Mouse (Mus musculus): Measurements from ENCODE around the gene Polr2i.

The Polr2i gene

DNA sequence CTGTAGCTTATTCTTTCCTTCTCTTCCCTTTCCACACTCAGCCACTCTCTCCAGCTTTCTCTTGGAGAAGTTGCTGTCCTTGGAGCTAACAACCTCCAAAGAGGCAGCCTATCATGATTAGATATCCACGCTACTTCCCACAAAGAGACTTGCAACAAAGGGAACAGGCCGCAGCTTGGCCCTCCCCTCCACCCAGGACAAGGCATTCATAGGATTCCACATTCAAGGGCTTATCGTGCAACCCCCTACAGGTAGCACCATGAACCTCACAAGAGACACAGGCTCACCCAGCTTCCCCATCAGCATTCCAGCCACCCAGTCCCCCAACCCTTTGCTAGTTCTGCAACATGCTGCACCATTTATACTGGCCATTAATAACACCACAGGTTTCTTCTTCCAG is 35.0 kb downstream of the Polr2i start:
- no peak for DNase-seq

DNA sequence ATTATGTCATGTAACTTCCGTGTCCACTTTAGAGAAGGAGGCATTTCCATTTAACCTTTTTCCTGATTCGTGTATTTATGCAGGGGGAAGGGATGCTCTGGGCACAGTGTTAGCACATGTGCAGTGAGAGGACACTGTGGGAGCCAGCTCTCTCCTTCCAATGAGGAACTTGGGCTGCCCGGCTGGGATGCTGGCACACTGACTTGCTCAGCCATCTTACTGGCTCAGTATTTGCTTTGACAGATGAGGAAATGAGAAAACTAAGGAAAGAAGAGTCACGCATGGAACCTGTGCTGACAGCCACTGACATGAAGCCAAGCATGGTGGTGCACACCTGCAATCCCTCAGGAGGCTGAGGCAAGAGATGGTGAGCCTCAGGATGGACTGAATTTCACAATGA is 37.9 kb downstream of the Polr2i start:
- DNase-seq: no peak

- DNase-seq: no peak
These were observed 42.6 kb downstream of the Polr2i start for GRCm38 (mm10) chr7:30274383-30274782.

GRCm38 (mm10) chr7:30278911-30279310 is 47.2 kb downstream of the Polr2i start:
- no peak for DNase-seq

- no peak for DNase-seq
These were observed 47.8 kb downstream of the Polr2i start for GRCm38 (mm10) chr7:30279536-30279935.

DNA sequence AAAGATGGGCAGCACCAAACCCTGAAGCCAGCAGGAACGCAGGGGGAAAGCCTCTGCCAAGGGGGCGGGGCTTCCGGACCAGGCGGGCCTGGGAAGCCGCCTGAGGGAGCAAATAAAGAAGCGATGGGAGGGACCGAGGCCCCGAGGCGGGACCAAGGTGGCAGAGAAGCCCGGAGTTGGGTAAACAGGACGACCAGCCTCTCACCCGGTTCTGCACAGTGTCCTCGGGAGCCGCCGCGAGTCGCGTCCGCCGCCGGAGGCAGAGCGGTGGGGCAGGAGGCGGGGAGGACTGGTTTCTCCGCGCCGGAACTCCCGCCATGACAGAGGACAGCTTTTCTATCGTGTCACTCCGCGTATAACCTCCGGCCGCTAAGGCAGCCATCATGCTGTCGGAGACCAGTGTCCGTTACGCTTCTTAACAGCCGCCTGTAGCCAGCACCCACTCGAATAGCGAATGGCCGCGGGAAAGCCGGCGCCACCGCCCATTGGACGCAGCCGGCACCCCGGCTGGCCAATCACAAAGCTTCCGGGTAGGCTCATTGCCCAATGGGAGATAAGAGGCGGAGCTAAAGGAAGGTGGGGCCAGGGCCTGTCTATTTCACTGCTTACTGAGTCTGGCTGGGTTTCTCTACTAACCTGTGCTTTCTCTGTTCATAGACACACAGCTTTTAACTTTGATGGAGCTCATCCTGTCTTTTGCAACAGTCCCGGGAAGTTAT is 48.4 kb downstream of the Polr2i start, which contains the start of the genes Thap8 and Wdr62:
Thap8 (plus strand) TSS at position 144 of the 719 bp plus-strand sequence.
Wdr62 (minus strand) TSS at position 469 of the 719 bp plus-strand sequence.
- DNase-seq: peak; percentile 92 to 94

- peak; percentile 90 to 93 for DNase-seq
These were observed 49.0 kb downstream of the Polr2i start for GRCm38 (mm10) chr7:30280670-30281138.

DNA sequence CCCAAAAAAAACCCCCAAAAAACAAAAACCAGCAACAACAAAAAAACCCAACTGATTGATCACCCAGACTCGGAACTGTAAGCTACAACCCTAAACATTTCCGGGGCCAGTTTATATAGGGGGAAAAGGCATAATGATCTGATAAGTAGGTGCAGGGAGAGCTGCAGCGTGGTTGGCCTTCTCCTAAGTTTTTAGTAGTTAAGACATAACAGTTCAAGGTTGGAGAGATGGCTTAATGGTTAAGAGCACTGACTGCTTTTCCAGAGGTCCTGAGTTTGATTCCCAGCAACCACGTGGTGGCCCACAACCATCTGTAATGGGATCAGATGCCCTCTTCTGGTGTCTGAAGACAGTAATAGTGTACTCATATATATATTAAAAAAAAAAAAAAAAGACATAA is 49.8 kb downstream of the Polr2i start:
- DNase-seq: no peak

- DNase-seq: no peak
These were observed 51.0 kb downstream of the Polr2i start for GRCm38 (mm10) chr7:30282740-30283139.

Data from lung, adult 18-20 months (tissue).